Mouse (Mus musculus) testis, adult 2 months (tissue): ENCODE measurements around the gene Best2. TPM values are rescaled to one million over a fixed set of nuclear protein-coding genes. Genes with fewer than 3 reads are reported as not detected.

ENCODE experiments used
- H3K27ac ChIP-seq: fragments of 200-500 bp; 2 replicates; pipeline ENCODE4 v1.5.1; 2012; ENCODE audit warnings: low read depth, low read length; ENCODE audit not compliant: control insufficient read depth, insufficient read depth
- H3K27me3 ChIP-seq: fragments of 200-500 bp; 2 replicates; pipeline ENCODE4 v1.6.1; 2012; ENCODE audit warnings: mild to moderate bottlenecking, low read length, moderate library complexity; ENCODE audit not compliant: control insufficient read depth, insufficient read depth
- H3K36me3 ChIP-seq: fragments of 200-500 bp; 2 replicates; pipeline ENCODE4 v1.6.1; 2012; ENCODE audit warnings: mild to moderate bottlenecking, low read length; ENCODE audit not compliant: control insufficient read depth, insufficient read depth
- H3K4me1 ChIP-seq: fragments of 200-500 bp; 2 replicates; pipeline ENCODE4 v1.6.1; 2012; ENCODE audit warnings: low read length; ENCODE audit not compliant: control insufficient read depth, insufficient read depth
- H3K4me3 ChIP-seq: fragments of 200-500 bp; 2 replicates; pipeline ENCODE4 v1.5.1; 2012; ENCODE audit warnings: low read depth, mild to moderate bottlenecking, low read length, moderate library complexity, mixed read lengths; ENCODE audit not compliant: control insufficient read depth
- CTCF ChIP-seq: fragments of 200-500 bp; IDR thresholded peaks from 2 replicates; pipeline ENCODE4 v1.5.1; 2012; ENCODE audit warnings: low read depth, mild to moderate bottlenecking, inconsistent platforms, low read length, moderate library complexity; ENCODE audit not compliant: control insufficient read depth, insufficient read depth, insufficient replicate concordance
- POLR2A ChIP-seq: fragments of 200-500 bp; IDR thresholded peaks from 2 replicates; pipeline ENCODE4 v1.6.1; 2012; ENCODE audit warnings: low read depth, mild to moderate bottlenecking, inconsistent platforms, low read length, moderate library complexity; ENCODE audit not compliant: control insufficient read depth
- polyA plus RNA-seq: library from polyadenylated mRNA; depleted of rRNA; stranded (reverse); fragments of >200 nt; gene quantifications from 2 replicates; pipeline ENCODE4 v1.2.3, GENCODE M21; 2012

The Best2 gene
- polyA plus RNA-seq, 1 experiment = not detected

GRCm38 (mm10) chr8:85017209-85017608 lies 2.9 kb upstream of the Best2 start:
- peaks cover 3% of the 10 kb centered on the region for H3K4me1 ChIP-seq
- H3K27ac ChIP-seq = no peak overlapping the region
- TF ChIP-seq CTCF = no peak
- H3K27me3 ChIP-seq = no peaks in the 10 kb centered on the region
- H3K36me3 ChIP-seq = no peaks in the 10 kb centered on the region
- H3K4me3 ChIP-seq = no peak overlapping the region

DNA sequence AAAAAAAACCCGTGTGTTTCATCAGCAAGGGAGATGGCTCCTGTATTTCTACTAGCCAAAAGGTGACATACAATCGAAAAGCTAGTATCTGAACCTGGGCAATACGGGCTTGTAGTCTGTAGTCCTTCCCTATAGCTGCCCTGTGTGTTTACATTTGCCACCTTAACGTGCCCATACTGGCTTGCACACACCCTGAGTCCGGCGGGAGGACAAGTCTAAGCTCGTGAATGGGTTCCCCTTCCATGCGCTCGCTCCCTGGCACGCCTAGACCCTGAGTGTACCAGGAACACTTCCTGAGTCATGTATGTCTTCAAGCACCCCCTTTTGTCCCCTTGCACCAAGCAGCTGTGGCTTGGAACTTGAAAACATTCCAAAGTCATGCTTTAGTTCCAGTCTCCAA lies 2.4 kb upstream of the Best2 start:
- TF ChIP-seq POLR2A = no peak
- no peak for TF ChIP-seq CTCF
- Histone ChIP-seq H3K4me3 (no peak overlapping the region), H3K4me1 (peaks cover 3% of the 10 kb centered on the region), H3K36me3 (no peaks in the 10 kb centered on the region), H3K27me3 (no peaks in the 10 kb centered on the region), H3K27ac (no peak overlapping the region)

DNA sequence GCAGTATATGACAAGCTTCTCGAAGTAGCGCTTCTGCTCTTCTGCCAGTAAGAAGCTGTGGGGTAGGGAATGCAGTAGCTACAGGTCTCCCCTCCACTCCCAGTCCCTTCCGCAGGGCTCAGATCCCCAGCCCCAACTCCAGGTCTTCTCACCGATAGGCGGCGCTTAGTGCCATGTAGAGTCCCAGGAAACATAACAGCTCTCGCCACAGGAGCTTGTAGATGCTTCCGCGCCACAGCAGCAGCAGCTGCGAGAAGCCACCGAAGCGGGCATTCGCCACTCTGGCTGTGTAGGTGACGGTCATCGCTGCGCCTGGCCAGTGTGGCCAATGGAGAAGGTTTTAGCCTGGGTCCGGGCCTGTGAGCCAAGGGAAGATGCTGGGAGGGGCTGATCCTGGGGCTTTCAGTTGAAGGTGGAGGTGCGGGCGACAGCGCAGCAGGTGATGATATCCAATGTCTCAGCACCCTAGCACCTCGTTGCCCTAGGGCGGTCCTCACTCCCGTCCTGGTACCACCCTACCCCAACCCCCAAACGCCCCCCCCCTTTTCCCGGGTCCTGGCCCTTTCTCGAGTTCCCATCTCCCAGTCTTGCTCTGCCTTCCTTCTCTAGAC lies 996 bp downstream of the Best2 start:
- peaks cover 9% of the 10 kb centered on the region for H3K4me1 ChIP-seq
- TF ChIP-seq POLR2A (no peak), CTCF (peak; percentile 29; the same call in 1 of the 2 replicates)
- H3K27ac ChIP-seq = no peak overlapping the region
- H3K4me3 ChIP-seq = peak overlapping the region; percentile 69
- H3K36me3 ChIP-seq = no peaks in the 10 kb centered on the region
- no peaks in the 10 kb centered on the region for H3K27me3 ChIP-seq

GRCm38 (mm10) chr8:85011242-85011641 lies 3.1 kb downstream of the Best2 start:
- Histone ChIP-seq H3K27me3 (no peaks in the 10 kb centered on the region), H3K4me3 (no peak overlapping the region), H3K36me3 (no peaks in the 10 kb centered on the region), H3K4me1 (peaks cover 16% of the 10 kb centered on the region), H3K27ac (no peak overlapping the region)
- no peak for TF ChIP-seq CTCF
- TF ChIP-seq POLR2A = no peak

- TF ChIP-seq POLR2A (no peak), CTCF (peak; percentile 77)
- Histone ChIP-seq H3K27ac (no peak overlapping the region), H3K4me3 (peak overlapping the region; percentile 66), H3K4me1 (peaks cover 13% of the 10 kb centered on the region), H3K27me3 (no peaks in the 10 kb centered on the region), H3K36me3 (no peaks in the 10 kb centered on the region)
These were observed 6.6 kb downstream of the Best2 start for GRCm38 (mm10) chr8:85007686-85008085.

- TF ChIP-seq CTCF (peak; percentile 87; the same call in 1 of the 2 replicates), POLR2A (no peak)
- Histone ChIP-seq H3K4me1 (peaks cover 16% of the 10 kb centered on the region), H3K27ac (no peak overlapping the region), H3K27me3 (no peaks in the 10 kb centered on the region), H3K4me3 (peak overlapping the region; percentile 56), H3K36me3 (no peaks in the 10 kb centered on the region)
These were observed 16.6 kb downstream of the Best2 start for GRCm38 (mm10) chr8:84997649-84998295.

DNA sequence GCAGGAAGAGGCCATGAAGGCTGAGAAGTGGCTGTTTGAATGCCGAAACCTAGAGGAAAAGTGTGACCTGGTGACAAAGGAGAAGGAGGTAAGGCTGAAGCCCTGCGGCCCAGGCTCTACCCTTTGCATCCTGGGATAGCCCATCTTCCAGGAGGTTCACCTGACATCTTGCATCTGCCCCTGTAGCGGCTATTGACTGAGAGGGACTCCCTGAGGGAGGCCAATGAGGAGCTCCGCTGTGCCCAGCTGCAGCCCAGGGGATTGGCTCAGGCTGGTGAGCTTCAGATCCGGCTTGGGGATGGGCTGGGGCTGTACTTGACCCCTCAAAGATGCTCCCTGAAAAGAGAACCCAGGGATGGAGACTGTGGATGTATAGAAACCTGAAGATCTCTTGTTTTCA lies 17.4 kb downstream of the Best2 start:
- Histone ChIP-seq H3K27ac (no peak overlapping the region), H3K4me3 (peak overlapping the region; percentile 56), H3K36me3 (no peaks in the 10 kb centered on the region), H3K27me3 (no peaks in the 10 kb centered on the region), H3K4me1 (peaks cover 16% of the 10 kb centered on the region)
- no peak for TF ChIP-seq POLR2A
- no peak for TF ChIP-seq CTCF

DNA sequence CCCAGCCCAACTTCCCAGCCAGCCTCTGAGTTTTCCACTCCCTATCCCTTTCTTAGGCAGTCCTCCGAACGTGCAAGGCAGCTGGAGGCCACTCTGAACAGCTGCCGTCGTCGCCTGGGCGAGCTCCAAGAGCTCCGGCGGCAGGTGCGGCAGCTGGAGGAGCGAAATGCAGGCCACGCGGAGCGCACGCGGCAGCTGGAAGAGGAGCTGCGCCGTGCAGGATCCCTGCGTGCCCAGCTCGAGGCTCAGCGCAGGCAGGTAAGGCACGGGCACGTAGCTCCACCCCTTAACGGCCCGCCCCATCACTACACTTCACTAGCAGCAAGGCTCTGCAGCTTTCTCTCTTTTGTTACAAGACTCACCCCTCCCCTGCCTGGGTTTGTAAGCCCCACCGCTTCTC lies 18.7 kb downstream of the Best2 start:
- TF ChIP-seq POLR2A (peak; percentile 63; the same call in 1 of the 2 replicates), CTCF (no peak)
- Histone ChIP-seq H3K36me3 (no peaks in the 10 kb centered on the region), H3K27me3 (no peaks in the 10 kb centered on the region), H3K4me1 (peaks cover 23% of the 10 kb centered on the region), H3K4me3 (peak overlapping the region; percentile 77), H3K27ac (no peak overlapping the region; the same call in 1 of the 2 replicates)
